Mouse (Mus musculus) colon, adult 2 months (tissue): ENCODE results near the gene Prdx3. TPM values are rescaled to one million over a fixed set of nuclear protein-coding genes. Genes with fewer than 3 reads are reported as not detected.

Experiments used
- polyA plus RNA-seq: library from polyadenylated mRNA; depleted of rRNA; stranded (reverse); fragments of >200 nt; gene quantifications from 2 replicates; pipeline ENCODE4 v1.2.3, GENCODE M21; 2012; rRNA removed

The Prdx3 gene
- 95.1 and 106 TPM in 2 replicates for polyA plus RNA-seq

DNA sequence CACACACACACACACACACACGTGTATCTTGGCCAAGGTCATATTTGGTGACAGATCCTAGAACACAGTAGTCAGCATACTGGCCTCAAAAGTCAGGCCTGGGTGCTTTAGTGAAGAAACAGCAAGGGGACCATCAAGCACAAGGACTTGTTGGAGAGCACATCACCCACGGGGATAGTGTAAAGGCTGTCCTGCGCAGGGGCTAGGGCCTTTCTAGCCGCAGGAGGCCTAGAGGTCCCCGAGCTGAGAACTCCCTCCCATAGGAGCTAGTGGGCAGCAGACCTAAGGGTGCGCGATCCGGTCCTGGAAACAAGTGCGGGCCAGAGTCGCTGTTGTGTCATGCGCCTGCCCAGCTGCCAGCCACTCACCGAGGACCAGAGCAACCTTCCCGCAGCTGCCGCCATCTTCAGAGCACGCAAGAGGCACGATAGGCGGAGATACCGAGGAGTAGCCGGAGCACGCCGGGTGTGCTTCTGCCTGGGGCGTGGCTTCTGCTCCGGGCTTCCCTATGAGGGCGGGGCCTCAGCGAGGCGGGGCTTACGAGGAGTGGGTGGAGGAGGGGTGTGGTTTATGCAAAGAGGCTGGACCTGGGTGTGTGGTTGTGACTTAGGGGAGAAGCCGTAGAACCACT is at the start of gene Prdx3:
Gene Prdx3 (minus strand): TSS at position 493 of the 631 bp plus-strand sequence.

GRCm38 (mm10) chr19:60889714-60890315 is 15.5 kb upstream of the Prdx3 start, which contains the start of gene Grk5:
TSS of gene Grk5 (plus strand) at chr19:60889749.

GRCm38 (mm10) chr19:60860868-60861700 is 13.3 kb downstream of the Prdx3 start, which contains the start of gene Sfxn4:
TSS of gene Sfxn4 (minus strand) at chr19:60861479.

Other genes with a start within 250 kb of the Prdx3 start
- gene Nanos1, start 118.6 kb downstream of the Prdx3 start, polyA plus RNA-seq: 0.67 and 0.74 TPM in 2 replicates
- 12.4 and 16.0 TPM in 2 replicates for gene Eif3a, start 83.9 kb downstream of the Prdx3 start, polyA plus RNA-seq
- 3.9 and 6.2 TPM in 2 replicates for gene Fam45a, start 63.0 kb downstream of the Prdx3 start, polyA plus RNA-seq
- 0.29 and 0.30 TPM in 2 replicates for gene Sfxn4, start 13.1 kb downstream of the Prdx3 start, polyA plus RNA-seq
- gene Grk5, start 15.2 kb upstream of the Prdx3 start, polyA plus RNA-seq: 1.6 TPM in 2 replicates